Mouse (Mus musculus) right cerebral cortex, postnatal 36 days (tissue): ENCODE measurements around the gene AL732309.1.

Experiments
- DNase-seq, 2 experiments: peaks; one replicate each; pipeline ENCODE4 v3.0.0; 2022; ENCODE audit warnings: low spot score in 2 of 2, mixed read lengths in 1 of 2

The AL732309.1 gene

GRCm38 (mm10) chr2:25240310-25240709 is 6.4 kb downstream of the AL732309.1 start:
- DNase-seq: no peak

- DNase-seq: no peak
Observed at GRCm38 (mm10) chr2:25239766-25240165, 6.9 kb downstream of the AL732309.1 start.

GRCm38 (mm10) chr2:25238106-25238505 is 8.6 kb downstream of the AL732309.1 start:
- no peak for DNase-seq

GRCm38 (mm10) chr2:25237522-25237921 is 9.1 kb downstream of the AL732309.1 start:
- DNase-seq: no peak

- no peak for DNase-seq
Observed at GRCm38 (mm10) chr2:25236614-25237013, 10.0 kb downstream of the AL732309.1 start, which contains the start of gene Rnf224. Gene Rnf224 (minus strand): TSS chr2:25236787.

GRCm38 (mm10) chr2:25234551-25235220 is 12.0 kb downstream of the AL732309.1 start:
- DNase-seq: no peak

GRCm38 (mm10) chr2:25234050-25234449 is 12.6 kb downstream of the AL732309.1 start, which contains the start of gene Slc34a3:
Gene Slc34a3 (minus strand): TSS chr2:25234364.
- DNase-seq: no peak

- DNase-seq: no peak
Observed at GRCm38 (mm10) chr2:25233421-25233820, 13.2 kb downstream of the AL732309.1 start.

- DNase-seq: no peak
Observed at GRCm38 (mm10) chr2:25231038-25231437, 15.6 kb downstream of the AL732309.1 start.

- no peak for DNase-seq
Observed at GRCm38 (mm10) chr2:25230581-25230980, 16.1 kb downstream of the AL732309.1 start.

GRCm38 (mm10) chr2:25229582-25229981 is 17.1 kb downstream of the AL732309.1 start:
- no peak for DNase-seq

- DNase-seq: no peak
Observed at GRCm38 (mm10) chr2:25228995-25229530, 17.6 kb downstream of the AL732309.1 start.

- DNase-seq: peak; percentile 77 to 79
Observed at GRCm38 (mm10) chr2:25228431-25228889, 18.2 kb downstream of the AL732309.1 start.

GRCm38 (mm10) chr2:25227406-25227805 is 19.3 kb downstream of the AL732309.1 start:
- no peak for DNase-seq

GRCm38 (mm10) chr2:25226864-25227263 is 19.8 kb downstream of the AL732309.1 start:
- peak in 1 of 2 experiments; percentile 43 for DNase-seq

- no peak for DNase-seq
Observed at GRCm38 (mm10) chr2:25225811-25226379, 20.8 kb downstream of the AL732309.1 start.

GRCm38 (mm10) chr2:25224766-25225752 is 21.6 kb downstream of the AL732309.1 start:
- DNase-seq: peak; percentile 99 to 100

GRCm38 (mm10) chr2:25224492-25224765 is 22.2 kb downstream of the AL732309.1 start, which contains the start of gene Tubb4b:
Gene Tubb4b (minus strand): TSS chr2:25224702.
- no peak for DNase-seq

- DNase-seq: peak; percentile 70 to 74
Observed at GRCm38 (mm10) chr2:25223681-25224491, 22.8 kb downstream of the AL732309.1 start.

GRCm38 (mm10) chr2:25221331-25221772 is 25.3 kb downstream of the AL732309.1 start:
- no peak for DNase-seq

GRCm38 (mm10) chr2:25218445-25218844 is 28.2 kb downstream of the AL732309.1 start, which contains the start of gene Fam166a:
Gene Fam166a (plus strand): TSS chr2:25218745.
- no peak for DNase-seq
